ENCODE assay signal across 26 mouse cellular contexts in the genomic region with DNA sequence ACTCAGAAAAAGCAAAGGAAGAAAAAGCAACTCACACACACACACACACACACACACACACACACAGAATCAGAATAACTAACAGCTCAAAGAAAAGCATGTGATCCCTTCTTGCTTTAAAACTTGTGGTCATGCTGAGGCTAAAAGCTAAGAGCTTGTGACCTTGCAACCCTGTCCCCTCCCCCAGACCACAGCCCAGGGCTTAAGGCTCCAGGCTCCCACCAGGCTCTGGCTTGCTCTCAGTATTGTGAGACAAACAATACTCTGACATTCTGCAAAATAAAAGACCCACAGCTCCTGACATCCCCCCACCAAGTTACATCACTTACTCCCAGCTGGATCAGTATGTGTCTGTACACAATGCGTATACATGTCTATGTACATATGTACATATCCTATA. TPM values are rescaled to one million over a fixed set of nuclear protein-coding genes. Genes with fewer than 3 reads are reported as not detected.
DNase-seq lines count a peak whose midpoint lies in the region; ATAC-seq lines count a peak whose summit lies in the region.
"Had no signal": no experiment of that assay in that cellular context is flagged by ENCODE, and none has a peak within 500 bp of the region (broad histone marks: within the 10 kb centered on the region; RNA-seq: fewer than 3 reads in every experiment).

No protein-coding gene starts in this region.

- H3K36me3 ChIP-seq in kidney, embryonic 14.5 days (ENCODE audit: control insufficient read depth, insufficient read depth, low read length): no peaks in the 10 kb centered on the region
- no peaks in the 10 kb centered on the region for H3K36me3 ChIP-seq in neural tube, embryonic 11.5 days (ENCODE audit: control insufficient read depth, insufficient read depth, low read length)
- H3K36me3 ChIP-seq: embryonic facial prominence, embryonic 15.5 days; heart, embryonic 10.5 days; hindbrain, embryonic 15.5 days; limb, embryonic 12.5 days; liver, embryonic 15.5 days had no signal

- peaks cover 7% of the 10 kb centered on the region for H3K27me3 ChIP-seq in kidney, embryonic 14.5 days (ENCODE audit: control insufficient read depth, insufficient read depth, low read length)
- H3K27me3 ChIP-seq in neural tube, embryonic 11.5 days (ENCODE audit: control insufficient read depth, insufficient read depth, low read length): no peaks in the 10 kb centered on the region

- no peaks in the 10 kb centered on the region for H3K9me3 ChIP-seq in kidney, embryonic 14.5 days (ENCODE audit: control insufficient read depth, low read length)
- H3K9me3 ChIP-seq in neural tube, embryonic 11.5 days (ENCODE audit: control insufficient read depth, low read length): no peaks in the 10 kb centered on the region
- H3K9me3 ChIP-seq: embryonic facial prominence, embryonic 15.5 days; heart, embryonic 10.5 days; hindbrain, embryonic 15.5 days; limb, embryonic 12.5 days; liver, embryonic 15.5 days; megakaryocyte, embryonic 14.5 days had no signal

- WGBS in kidney, embryonic 14.5 days: 59% methylated on average over 1 of the region's 1 CpGs
- whole genome bisulfite sequencing in neural tube, embryonic 11.5 days: 28% methylated on average over 1 of the region's 1 CpGs

- no peak for ATAC-seq in kidney, embryonic 14.5 days (ENCODE audit: low FRiP score, low TSS enrichment)
- ATAC-seq in neural tube, embryonic 11.5 days (ENCODE audit: insufficient read depth, low FRiP score, low TSS enrichment): no peak

- DNase-seq in kidney, postnatal 10 days: peak; percentile 30
- peak; percentile 6 for DNase-seq in retina, postnatal 1 day
- DNase-seq in retina, embryonic 14.5 days (ENCODE audit: low spot score): no peak
- DNase-seq in embryo, embryonic 10 days (ENCODE audit: low spot score): peak; percentile 82
- peak; percentile 25 for DNase-seq in neural tube, embryonic 11.5 days (ENCODE audit: low spot score)
- DNase-seq in adrenal gland, postnatal 4 days (ENCODE audit: low spot score in 2 of 2): no peak
- DNase-seq in heart, adult 18-20 months: no peak
- DNase-seq: adrenal gland, adult 2 months; cerebellum, adult 11 months; cerebellum, postnatal 36 days; gastrocnemius, postnatal 14 days; heart, postnatal 10 days; kidney, adult 8-10 months; lung, postnatal 10 days had no signal

- no peak overlapping the region for H3K4me3 ChIP-seq in kidney, embryonic 14.5 days (ENCODE audit: low read length)
- H3K4me3 ChIP-seq in neural tube, embryonic 11.5 days (ENCODE audit: low read depth, low read length): no peak overlapping the region
- H3K4me3 ChIP-seq: embryonic facial prominence, embryonic 15.5 days; heart, embryonic 10.5 days; hindbrain, embryonic 15.5 days; left cerebral cortex, adult 2 months; limb, embryonic 12.5 days; liver, embryonic 15.5 days; myocyte had no signal

- no peaks in the 10 kb centered on the region for H3K4me1 ChIP-seq in kidney, embryonic 14.5 days (ENCODE audit: control insufficient read depth, insufficient read depth, low read length)
- H3K4me1 ChIP-seq in neural tube, embryonic 11.5 days (ENCODE audit: control insufficient read depth, insufficient read depth, low read length): no peaks in the 10 kb centered on the region
- H3K4me1 ChIP-seq: heart, embryonic 10.5 days; limb, embryonic 12.5 days; liver, embryonic 15.5 days had no signal

- H3K27ac ChIP-seq in kidney, embryonic 14.5 days (ENCODE audit: low read depth, low read length): no peak overlapping the region
- no peak overlapping the region for H3K27ac ChIP-seq in neural tube, embryonic 11.5 days (ENCODE audit: low read depth, low read length)
- H3K27ac ChIP-seq: embryonic facial prominence, embryonic 15.5 days; heart, embryonic 10.5 days; hindbrain, embryonic 15.5 days; left cerebral cortex, adult 2 months; limb, embryonic 12.5 days; liver, embryonic 15.5 days; stomach, postnatal 0 days had no signal

- H3K9ac ChIP-seq in kidney, embryonic 14.5 days (ENCODE audit: low read depth, low read length): no peak overlapping the region
- H3K9ac ChIP-seq in neural tube, embryonic 11.5 days (ENCODE audit: low read length): no peak overlapping the region
- H3K9ac ChIP-seq: embryonic facial prominence, embryonic 15.5 days; hindbrain, embryonic 15.5 days; limb, embryonic 12.5 days; liver, embryonic 15.5 days had no signal

- no peak overlapping the region for H3K4me2 ChIP-seq in kidney, embryonic 14.5 days (replicated peaks; ENCODE audit: low read depth, low read length)
- H3K4me2 ChIP-seq in neural tube, embryonic 11.5 days (ENCODE audit: low read depth): no peak overlapping the region
- H3K4me2 ChIP-seq: embryonic facial prominence, embryonic 15.5 days; hindbrain, embryonic 15.5 days; limb, embryonic 12.5 days; liver, embryonic 15.5 days had no signal

RNA-seq across cellular contexts. Expression of a gene that starts 44.2 kb away (rescaled TPM):
- polyA plus RNA-seq in kidney, embryonic 14.5 days (2014; fragmentation: Nextera tagmentation; extraction: Ambion mirVana): 4.6 and 4.7 TPM in 2 replicates
- 4.6 and 5.9 TPM in 2 replicates for polyA plus RNA-seq in neural tube, embryonic 11.5 days (2014; fragmentation: Nextera tagmentation; extraction: Ambion mirVana)
- total RNA-seq in adrenal gland, postnatal 4 days (2021): 10 to 100 TPM; 13.6 to 22.7 TPM
- total RNA-seq in heart, adult 18-20 months (2021): under 1 TPM; 0.27 to 0.36 TPM
- total RNA-seq: MEL had no signal
- polyA plus RNA-seq: C2C12, myocyte had no signal

Comparison
In these comparisons a context has a peak if more than half of its experiments do, and no peak if none do; other contexts are left out.
1. DNase-seq: peak in kidney, postnatal 10 days (single experiment), retina, postnatal 1 day (single experiment), embryo, embryonic 10 days (single experiment) and neural tube, embryonic 11.5 days (single experiment); none in retina, embryonic 14.5 days (single experiment), adrenal gland, postnatal 4 days (0 of 2) and heart, adult 18-20 months (0 of 2).
2. RNA of a gene that starts 44.2 kb away (total RNA-seq): 13.6 to 22.7 TPM in adrenal gland, postnatal 4 days; 0.27 to 0.36 TPM in heart, adult 18-20 months; every median in the first group is over 10 times any median in the second.